Mouse (Mus musculus): ENCODE data around the gene Trim10. TPM values are rescaled to one million over a fixed set of nuclear protein-coding genes. Genes with fewer than 3 reads are reported as not detected.
"Not testable (repeated sequence)": the region's sequence is repeated elsewhere in the genome, so short reads cannot be mapped to it uniquely, and the experiment has no call there.

The Trim10 gene
- 16.8 and 37.0 TPM in 2 replicates for polyA plus RNA-seq (2012; rRNA removed)

GRCm38 (mm10) chr17:36869284-36869954 lies at the start of gene Trim10:
Gene Trim10, plus strand, starts transcription at chr17:36869574.
- H3K4me1 ChIP-seq (ENCODE audit: control insufficient read depth, insufficient read depth, insufficient read length), result no peaks in the 10 kb centered on the region
- peak within 1 kb of the TSS; percentile 54; the same call in 1 of the 2 replicates for H3K27ac ChIP-seq (ENCODE audit: insufficient read depth, low read length)
- 0 out of 2 replicates have a peak, but pooled peaks cover 4% of the 10 kb centered on the region for H3K27me3 ChIP-seq (ENCODE audit: control insufficient read depth, insufficient read depth, low read length)
- WGBS, result 73% methylated on average over 4 of the region's 4 CpGs
- DNase-seq (ENCODE audit: low read depth in 1 of 2, low spot score in 2 of 2), result no peak
- TF ChIP-seq POLR2A (IDR thresholded peaks at IDR 0.05; ENCODE audit: low read depth, low read length) (no peak), CTCF (IDR thresholded peaks at IDR 0.05; ENCODE audit: extremely low read depth, insufficient read depth, insufficient read length, insufficient replicate concordance) (no peak)
- no peaks in the 10 kb centered on the region; the same call in 1 of the 2 replicates for H3K36me3 ChIP-seq (ENCODE audit: control insufficient read depth, insufficient read depth, low read length)
- 0 out of 2 replicates have a peak within 1 kb of the TSS, but pooled peaks have one; percentile 21 for H3K4me3 ChIP-seq (ENCODE audit: extremely low read depth, insufficient read depth, insufficient read length)

GRCm38 (mm10) chr17:36824005-36824404 lies 45.4 kb upstream of the Trim10 start:
- Histone ChIP-seq H3K27ac (ENCODE audit: insufficient read depth, low read length) (no peak overlapping the region), H3K36me3 (ENCODE audit: control insufficient read depth, insufficient read depth, low read length) (no peaks in the 10 kb centered on the region), H3K27me3 (ENCODE audit: control insufficient read depth, insufficient read depth, low read length) (no peaks in the 10 kb centered on the region), H3K4me3 (ENCODE audit: extremely low read depth, insufficient read depth, insufficient read length) (no peak overlapping the region), H3K4me1 (ENCODE audit: control insufficient read depth, insufficient read depth, insufficient read length) (no peaks in the 10 kb centered on the region)
- peak; percentile 35 to 61 for DNase-seq (ENCODE audit: low read depth in 1 of 2, low spot score in 2 of 2)
- TF ChIP-seq POLR2A (IDR thresholded peaks at IDR 0.05; ENCODE audit: low read depth, low read length) (no peak), CTCF (IDR thresholded peaks at IDR 0.05; ENCODE audit: extremely low read depth, insufficient read depth, insufficient read length, insufficient replicate concordance) (peak; percentile 40; the same call in 1 of the 2 replicates)

GRCm38 (mm10) chr17:36825525-36825924 lies 43.8 kb upstream of the Trim10 start:
- no peaks in the 10 kb centered on the region for H3K36me3 ChIP-seq (ENCODE audit: control insufficient read depth, insufficient read depth, low read length)
- peak in 1 of 2 experiments; percentile 28 for DNase-seq (ENCODE audit: low read depth in 1 of 2, low spot score in 2 of 2)
- no peaks in the 10 kb centered on the region for H3K27me3 ChIP-seq (ENCODE audit: control insufficient read depth, insufficient read depth, low read length)
- TF ChIP-seq CTCF (IDR thresholded peaks at IDR 0.05; ENCODE audit: extremely low read depth, insufficient read depth, insufficient read length, insufficient replicate concordance), result no peak
- TF ChIP-seq POLR2A (IDR thresholded peaks at IDR 0.05; ENCODE audit: low read depth, low read length), result no peak
- no peaks in the 10 kb centered on the region for H3K4me1 ChIP-seq (ENCODE audit: control insufficient read depth, insufficient read depth, insufficient read length)
- 23% methylated on average over 4 of the region's 4 CpGs for WGBS
- no peak overlapping the region for H3K4me3 ChIP-seq (ENCODE audit: extremely low read depth, insufficient read depth, insufficient read length)
- no peak overlapping the region for H3K27ac ChIP-seq (ENCODE audit: insufficient read depth, low read length)

- 2% methylated on average over 5 of the region's 5 CpGs for WGBS
- peak; percentile 31; the same call in 1 of the 2 replicates for TF ChIP-seq CTCF (IDR thresholded peaks at IDR 0.05; ENCODE audit: extremely low read depth, insufficient read depth, insufficient read length, insufficient replicate concordance)
- H3K4me3 ChIP-seq (ENCODE audit: extremely low read depth, insufficient read depth, insufficient read length); H3K36me3 ChIP-seq (ENCODE audit: control insufficient read depth, insufficient read depth, low read length); H3K4me1 ChIP-seq (ENCODE audit: control insufficient read depth, insufficient read depth, insufficient read length); H3K27me3 ChIP-seq (ENCODE audit: control insufficient read depth, insufficient read depth, low read length); H3K27ac ChIP-seq (ENCODE audit: insufficient read depth, low read length): not testable (repeated sequence)
- DNase-seq (ENCODE audit: low read depth in 1 of 2, low spot score in 2 of 2), result peak; percentile 53 to 70
Measured at GRCm38 (mm10) chr17:36826002-36826401, 43.4 kb upstream of the Trim10 start.

GRCm38 (mm10) chr17:36828488-36828887 lies 40.9 kb upstream of the Trim10 start:
- Histone ChIP-seq H3K4me3 (ENCODE audit: extremely low read depth, insufficient read depth, insufficient read length) (no peak overlapping the region), H3K36me3 (ENCODE audit: control insufficient read depth, insufficient read depth, low read length) (no peaks in the 10 kb centered on the region), H3K27ac (ENCODE audit: insufficient read depth, low read length) (no peak overlapping the region), H3K27me3 (ENCODE audit: control insufficient read depth, insufficient read depth, low read length) (no peaks in the 10 kb centered on the region), H3K4me1 (ENCODE audit: control insufficient read depth, insufficient read depth, insufficient read length) (no peaks in the 10 kb centered on the region)
- TF ChIP-seq POLR2A (IDR thresholded peaks at IDR 0.05; ENCODE audit: low read depth, low read length) (no peak), CTCF (IDR thresholded peaks at IDR 0.05; ENCODE audit: extremely low read depth, insufficient read depth, insufficient read length, insufficient replicate concordance) (no peak)
- 74% methylated on average over 2 of the region's 2 CpGs for WGBS
- no peak for DNase-seq (ENCODE audit: low read depth in 1 of 2, low spot score in 2 of 2)

- 73% methylated on average over 3 of the region's 3 CpGs for WGBS
- DNase-seq (ENCODE audit: low read depth in 1 of 2, low spot score in 2 of 2), result no peak
- H3K4me3 ChIP-seq (ENCODE audit: extremely low read depth, insufficient read depth, insufficient read length), result no peak overlapping the region
- H3K36me3 ChIP-seq (ENCODE audit: control insufficient read depth, insufficient read depth, low read length), result no peaks in the 10 kb centered on the region
- H3K27ac ChIP-seq (ENCODE audit: insufficient read depth, low read length), result no peak overlapping the region
- H3K27me3 ChIP-seq (ENCODE audit: control insufficient read depth, insufficient read depth, low read length), result no peaks in the 10 kb centered on the region
- H3K4me1 ChIP-seq (ENCODE audit: control insufficient read depth, insufficient read depth, insufficient read length), result no peaks in the 10 kb centered on the region
- TF ChIP-seq POLR2A (IDR thresholded peaks at IDR 0.05; ENCODE audit: low read depth, low read length) (no peak), CTCF (IDR thresholded peaks at IDR 0.05; ENCODE audit: extremely low read depth, insufficient read depth, insufficient read length, insufficient replicate concordance) (no peak)
Measured at GRCm38 (mm10) chr17:36830470-36830869, 38.9 kb upstream of the Trim10 start.

GRCm38 (mm10) chr17:36832694-36833093 lies 36.7 kb upstream of the Trim10 start:
- Histone ChIP-seq H3K4me3 (ENCODE audit: extremely low read depth, insufficient read depth, insufficient read length) (no peak overlapping the region), H3K4me1 (ENCODE audit: control insufficient read depth, insufficient read depth, insufficient read length) (no peaks in the 10 kb centered on the region; the same call in 1 of the 2 replicates), H3K27ac (ENCODE audit: insufficient read depth, low read length) (no peak overlapping the region), H3K36me3 (ENCODE audit: control insufficient read depth, insufficient read depth, low read length) (no peaks in the 10 kb centered on the region), H3K27me3 (ENCODE audit: control insufficient read depth, insufficient read depth, low read length) (no peaks in the 10 kb centered on the region)
- TF ChIP-seq POLR2A (IDR thresholded peaks at IDR 0.05; ENCODE audit: low read depth, low read length) (no peak), CTCF (IDR thresholded peaks at IDR 0.05; ENCODE audit: extremely low read depth, insufficient read depth, insufficient read length, insufficient replicate concordance) (no peak)
- no peak for DNase-seq (ENCODE audit: low read depth in 1 of 2, low spot score in 2 of 2)
- 69% methylated on average over 4 of the region's 4 CpGs for WGBS

Data from spleen, adult 2 months (tissue).